Mouse (Mus musculus) embryonic facial prominence, embryonic 11.5 days (tissue): ENCODE measurements around the gene Syne3. TPM values are rescaled to one million over a fixed set of nuclear protein-coding genes. Genes with fewer than 3 reads are reported as not detected.
A peak's percentile ranks its signal among the peaks of the same experiment; 100 is the strongest.

Experiments
- ATAC-seq: fragments of 200-750 bp; cut with Nextera tagmentation; replicated peaks from 2 replicates; pipeline ENCODE4 v1.8.0; 2017; ENCODE audit warnings: low read depth; ENCODE audit not compliant: insufficient number of reproducible peaks, low FRiP score, low TSS enrichment
- DNase-seq: peaks from one replicate; pipeline ENCODE4 v3.0.0-alpha.2; 2015; ENCODE audit warnings: low spot score
- H3K27ac ChIP-seq: fragments of 300-500 bp; sonication (generic); replicated peaks from 2 replicates; pipeline ENCODE4 v1.5.1; 2014; ENCODE audit warnings: mild to moderate bottlenecking, low read depth, low read length, control low read depth
- H3K27me3 ChIP-seq: fragments of 300-500 bp; sonication (generic); 2 replicates; pipeline ENCODE4 v1.6.1; 2014; ENCODE audit warnings: mild to moderate bottlenecking, low read length, moderate library complexity, mixed read lengths; ENCODE audit not compliant: control insufficient read depth, insufficient read depth
- H3K36me3 ChIP-seq: fragments of 300-500 bp; sonication (generic); replicated peaks from 2 replicates; pipeline ENCODE4 v1.6.1; 2014; ENCODE audit warnings: low read depth, mild to moderate bottlenecking, low read length, moderate library complexity, mixed read lengths; ENCODE audit not compliant: control insufficient read depth, insufficient read depth
- H3K4me1 ChIP-seq: fragments of 300-500 bp; sonication (generic); 2 replicates; pipeline ENCODE4 v1.6.1; 2014; ENCODE audit warnings: low read length, mixed read lengths; ENCODE audit not compliant: control insufficient read depth, insufficient read depth
- H3K4me2 ChIP-seq: fragments of 300-500 bp; sonication (generic); 2 replicates; pipeline ENCODE4 v1.6.1; 2014; ENCODE audit warnings: low read depth, mild to moderate bottlenecking, control low read depth, low read length, moderate library complexity
- H3K4me3 ChIP-seq: fragments of 300-500 bp; sonication (generic); 2 replicates; pipeline ENCODE4 v1.5.1; 2014; ENCODE audit warnings: low read depth, low read length, control low read depth
- H3K9ac ChIP-seq: fragments of 300-500 bp; sonication (generic); replicated peaks from 2 replicates; pipeline ENCODE4 v1.6.1; 2014; ENCODE audit warnings: mild to moderate bottlenecking, control low read depth, low read length
- H3K9me3 ChIP-seq: fragments of 300-500 bp; sonication (generic); replicated peaks from 2 replicates; pipeline ENCODE4 v1.6.1; 2016; ENCODE audit warnings: mild to moderate bottlenecking, low read length, inconsistent platforms, mixed read lengths; ENCODE audit not compliant: control insufficient read depth
- WGBS: fragments of 180-500 bp; shearing (Covaris S2); extraction: QIAGEN DNeasy Blood & Tissue Kit; methylation state at CpG from one replicate; pipeline ENCODE4 v1.1.7; 2014; 5-methylcytosine and 5-hydroxymethylcytosine counted together
- polyA plus RNA-seq: library from polyadenylated mRNA; unstranded; fragments of >200 nt; fragmentation: Nextera tagmentation; extraction: Ambion mirVana; gene quantifications from 2 replicates; pipeline ENCODE4 v1.2.1, GENCODE M21; 2014

Gene Syne3
- polyA plus RNA-seq, 1 experiment from 2014 or later: 0.39 TPM

GRCm38 (mm10) chr12:105008752-105009178 is 844 bp downstream of the Syne3 start:
- peak overlapping the region; percentile 64; the same call in 1 of the 2 replicates for H3K4me3 ChIP-seq
- DNase-seq (peak; percentile 52), ATAC-seq (peak; percentile 32; the same call in 1 of the 2 replicates)
- no peaks in the 10 kb centered on the region for H3K9me3 ChIP-seq
- no peak overlapping the region for H3K27ac ChIP-seq
- peaks cover 12% of the 10 kb centered on the region for H3K4me1 ChIP-seq
- no peak overlapping the region; the same call in 1 of the 2 replicates for H3K9ac ChIP-seq
- H3K27me3 ChIP-seq: peaks cover 21% of the 10 kb centered on the region
- WGBS: 1% methylated on average over 13 of the region's 13 CpGs
- H3K36me3 ChIP-seq: no peaks in the 10 kb centered on the region
- peak overlapping the region; percentile 97 for H3K4me2 ChIP-seq

DNA sequence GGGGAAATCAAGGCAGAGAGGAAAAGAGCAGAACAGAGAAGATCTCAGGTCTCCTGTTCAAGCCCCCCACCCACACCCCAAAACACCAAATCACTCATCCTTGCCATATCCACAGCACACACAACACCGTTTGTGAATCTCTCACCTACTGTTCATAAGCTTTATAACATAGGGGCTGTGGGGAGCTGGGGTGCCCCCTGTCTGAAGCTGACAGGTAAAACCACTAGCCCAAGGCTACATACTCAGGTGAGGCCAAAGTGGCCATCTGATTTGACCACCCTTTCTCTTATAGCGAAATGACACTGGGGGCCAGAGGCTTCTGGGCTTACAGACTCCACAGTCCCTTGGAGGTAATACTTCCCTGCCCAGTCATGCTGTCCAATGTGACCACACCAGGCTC is 1.5 kb downstream of the Syne3 start:
- WGBS: 40% methylated on average over 2 of the region's 2 CpGs
- DNase-seq (no peak), ATAC-seq (no peak)
- H3K27me3 ChIP-seq: peaks cover 21% of the 10 kb centered on the region
- no peak overlapping the region for H3K9ac ChIP-seq
- H3K36me3 ChIP-seq: no peaks in the 10 kb centered on the region
- H3K4me2 ChIP-seq: no peak overlapping the region
- no peak overlapping the region for H3K4me3 ChIP-seq
- no peak overlapping the region for H3K27ac ChIP-seq
- H3K4me1 ChIP-seq: peaks cover 12% of the 10 kb centered on the region
- H3K9me3 ChIP-seq: no peaks in the 10 kb centered on the region

GRCm38 (mm10) chr12:105005715-105005972 is 4.0 kb downstream of the Syne3 start:
- H3K4me3 ChIP-seq: no peak overlapping the region
- no peak for DNase-seq
- H3K9ac ChIP-seq: no peak overlapping the region
- no peak for ATAC-seq
- H3K36me3 ChIP-seq: no peaks in the 10 kb centered on the region
- H3K27me3 ChIP-seq: peaks cover 19% of the 10 kb centered on the region
- WGBS: 85% methylated on average over 2 of the region's 2 CpGs
- H3K4me1 ChIP-seq: peaks cover 12% of the 10 kb centered on the region
- no peak overlapping the region for H3K27ac ChIP-seq
- H3K9me3 ChIP-seq: no peaks in the 10 kb centered on the region
- H3K4me2 ChIP-seq: no peak overlapping the region

GRCm38 (mm10) chr12:105004956-105005714 is 4.5 kb downstream of the Syne3 start:
- Histone ChIP-seq H3K4me1 (peaks cover 12% of the 10 kb centered on the region), H3K4me3 (no peak overlapping the region), H3K4me2 (no peak overlapping the region), H3K27ac (no peak overlapping the region), H3K9ac (no peak overlapping the region), H3K9me3 (no peaks in the 10 kb centered on the region), H3K36me3 (no peaks in the 10 kb centered on the region), H3K27me3 (peaks cover 18% of the 10 kb centered on the region)
- WGBS: 76% methylated on average over 22 of the region's 22 CpGs
- no peak for ATAC-seq
- no peak for DNase-seq

GRCm38 (mm10) chr12:105003715-105004114 is 5.9 kb downstream of the Syne3 start:
- ATAC-seq (no peak), DNase-seq (no peak)
- Histone ChIP-seq H3K27me3 (peaks cover 4% of the 10 kb centered on the region; the same call in 1 of the 2 replicates), H3K4me2 (no peak overlapping the region), H3K27ac (no peak overlapping the region), H3K9ac (no peak overlapping the region), H3K9me3 (no peaks in the 10 kb centered on the region), H3K36me3 (no peaks in the 10 kb centered on the region), H3K4me1 (peaks cover 3% of the 10 kb centered on the region; the same call in 1 of the 2 replicates), H3K4me3 (no peak overlapping the region)
- 72% methylated on average over 3 of the region's 3 CpGs for WGBS

DNA sequence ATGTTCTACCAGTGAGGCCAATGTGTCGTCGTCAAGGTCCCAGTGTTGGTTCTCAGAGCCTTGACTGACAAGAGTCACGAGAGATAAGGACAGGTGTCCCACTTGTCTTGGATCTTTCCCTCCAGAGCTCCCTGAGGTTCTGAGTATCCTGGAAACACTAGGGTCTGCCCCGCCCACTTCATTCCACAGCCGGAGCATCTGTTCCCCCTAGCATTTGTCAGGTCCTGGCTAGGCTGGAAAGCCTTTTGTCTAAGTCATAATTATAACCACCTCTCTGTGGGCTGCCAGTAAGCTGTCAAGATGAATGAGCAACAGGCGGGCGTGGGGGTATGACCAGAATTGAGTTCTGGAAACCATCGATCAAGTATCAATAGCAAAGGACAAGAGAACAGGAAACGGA is 6.5 kb downstream of the Syne3 start:
- H3K27me3 ChIP-seq: no peaks in the 10 kb centered on the region; the same call in 1 of the 2 replicates
- H3K9me3 ChIP-seq: no peaks in the 10 kb centered on the region
- ATAC-seq (no peak), DNase-seq (no peak)
- H3K36me3 ChIP-seq: no peaks in the 10 kb centered on the region
- no peak overlapping the region for H3K9ac ChIP-seq
- H3K4me1 ChIP-seq: no peaks in the 10 kb centered on the region
- H3K4me2 ChIP-seq: no peak overlapping the region
- no peak overlapping the region for H3K4me3 ChIP-seq
- no peak overlapping the region for H3K27ac ChIP-seq
- 58% methylated on average over 9 of the region's 9 CpGs for WGBS

GRCm38 (mm10) chr12:105002340-105003132 is 7.1 kb downstream of the Syne3 start:
- Histone ChIP-seq H3K9me3 (no peaks in the 10 kb centered on the region), H3K27ac (no peak overlapping the region), H3K27me3 (no peaks in the 10 kb centered on the region; the same call in 1 of the 2 replicates), H3K4me3 (no peak overlapping the region), H3K4me1 (no peaks in the 10 kb centered on the region), H3K9ac (no peak overlapping the region), H3K36me3 (no peaks in the 10 kb centered on the region), H3K4me2 (no peak overlapping the region)
- peak; percentile 33 for DNase-seq
- 71% methylated on average over 10 of the region's 10 CpGs for WGBS
- ATAC-seq: peak; percentile 49; the same call in 1 of the 2 replicates

GRCm38 (mm10) chr12:105001317-105001716 is 8.3 kb downstream of the Syne3 start:
- no peak overlapping the region for H3K9ac ChIP-seq
- no peak overlapping the region for H3K4me2 ChIP-seq
- no peaks in the 10 kb centered on the region for H3K27me3 ChIP-seq
- DNase-seq: no peak
- no peaks in the 10 kb centered on the region for H3K36me3 ChIP-seq
- 82% methylated on average over 9 of the region's 9 CpGs for WGBS
- no peak overlapping the region for H3K27ac ChIP-seq
- no peaks in the 10 kb centered on the region for H3K9me3 ChIP-seq
- no peak overlapping the region for H3K4me3 ChIP-seq
- no peaks in the 10 kb centered on the region for H3K4me1 ChIP-seq
- no peak for ATAC-seq
